Mouse (Mus musculus): ENCODE results near the gene Sos2. TPM values are rescaled to one million over a fixed set of nuclear protein-coding genes. Genes with fewer than 3 reads are reported as not detected.
"Not testable (repeated sequence)": the region's sequence is repeated elsewhere in the genome, so short reads cannot be mapped to it uniquely, and the experiment has no call there.

Gene Sos2
- total and polyA plus RNA-seq, 3 experiments = 9.8 to 17.8 TPM; not detected in 1

GRCm38 (mm10) chr12:69618590-69618989 lies 63.1 kb downstream of the Sos2 start:
- H3K9ac ChIP-seq (ENCODE audit: control insufficient read depth, low read depth, low read length, poor library complexity, severe bottlenecking); H3K9me3 ChIP-seq (replicated peaks; ENCODE audit: insufficient read depth, low read length); H3K79me2 ChIP-seq (ENCODE audit: control insufficient read depth, insufficient read depth, low read length, poor library complexity); H3K27ac ChIP-seq (ENCODE audit: control insufficient read depth, low read depth, low read length); H3K4me1 ChIP-seq (ENCODE audit: control insufficient read depth in 1 of 2, insufficient read depth in 2 of 2, low read length in 2 of 2); H3K27me3 ChIP-seq (ENCODE audit: control insufficient read depth in 1 of 2, insufficient read depth in 2 of 2, low read length in 2 of 2); H3K4me3 ChIP-seq (ENCODE audit: control insufficient read depth in 1 of 2, insufficient read depth in 1 of 2, low read depth in 2 of 2, low read length in 2 of 2): not testable (repeated sequence)
- peak; percentile 25; the same call in 1 of the 2 replicates for TF ChIP-seq GATA1 (IDR thresholded peaks at IDR 0.05; ENCODE audit: low read depth, low read length)
- peak; percentile 24 for DNase-seq (ENCODE audit: low read depth, low spot score)
- H3K36me3 ChIP-seq (ENCODE audit: control insufficient read depth in 1 of 2, insufficient read depth in 2 of 2, low read length in 2 of 2) = peaks cover 2 to 15% of the 10 kb centered on the region in 2 experiments

- H3K27ac ChIP-seq (ENCODE audit: control insufficient read depth, low read depth, low read length) = no peak overlapping the region
- DNase-seq (ENCODE audit: low read depth, low spot score) = no peak
- TF ChIP-seq TCF12 (IDR thresholded peaks at IDR 0.05; ENCODE audit: low read depth, low read length) (no peak), NELFE (IDR thresholded peaks at IDR 0.05; ENCODE audit: low read depth, low read length) (no peak), GABPA (IDR thresholded peaks at IDR 0.05; ENCODE audit: low read depth, low read length) (no peak), KAT2A (conservative IDR thresholded peaks at IDR 0.05; ENCODE audit: low read depth, low read length) (no peak), USF1 (IDR thresholded peaks at IDR 0.05; ENCODE audit: low read depth, low read length) (no peak), MAFK (IDR thresholded peaks at IDR 0.05; ENCODE audit: borderline replicate concordance, low read depth, low read length) (no peak)
- no peaks in the 10 kb centered on the region for H3K79me2 ChIP-seq (ENCODE audit: control insufficient read depth, insufficient read depth, low read length, poor library complexity)
- no peaks in the 10 kb centered on the region for H3K9me3 ChIP-seq (replicated peaks; ENCODE audit: insufficient read depth, low read length)
- no peaks in the 10 kb centered on the region for H3K4me1 ChIP-seq (ENCODE audit: control insufficient read depth in 1 of 2, insufficient read depth in 2 of 2, low read length in 2 of 2)
- H3K4me3 ChIP-seq (ENCODE audit: control insufficient read depth in 1 of 2, insufficient read depth in 1 of 2, low read depth in 2 of 2, low read length in 2 of 2) = no peak overlapping the region
- H3K27me3 ChIP-seq (ENCODE audit: control insufficient read depth in 1 of 2, insufficient read depth in 2 of 2, low read length in 2 of 2) = no peaks in the 10 kb centered on the region
- peaks cover 0 to 27% of the 10 kb centered on the region in 2 experiments; a peak in 2 of 4 replicates for H3K36me3 ChIP-seq (ENCODE audit: control insufficient read depth in 1 of 2, insufficient read depth in 2 of 2, low read length in 2 of 2)
- no peak overlapping the region for H3K9ac ChIP-seq (ENCODE audit: control insufficient read depth, low read depth, low read length, poor library complexity, severe bottlenecking)
Measured at GRCm38 (mm10) chr12:69604367-69604766, 77.3 kb downstream of the Sos2 start.

GRCm38 (mm10) chr12:69597446-69597845 lies 84.2 kb downstream of the Sos2 start:
- H3K27me3 ChIP-seq (ENCODE audit: control insufficient read depth in 1 of 2, insufficient read depth in 2 of 2, low read length in 2 of 2) = no peaks in the 10 kb centered on the region
- no peak overlapping the region for H3K27ac ChIP-seq (ENCODE audit: control insufficient read depth, low read depth, low read length)
- H3K79me2 ChIP-seq (ENCODE audit: control insufficient read depth, insufficient read depth, low read length, poor library complexity) = no peaks in the 10 kb centered on the region
- no peak overlapping the region for H3K9ac ChIP-seq (ENCODE audit: control insufficient read depth, low read depth, low read length, poor library complexity, severe bottlenecking)
- peak; percentile 28 for DNase-seq (ENCODE audit: low read depth, low spot score)
- H3K36me3 ChIP-seq (ENCODE audit: control insufficient read depth in 1 of 2, insufficient read depth in 2 of 2, low read length in 2 of 2) = peaks cover 6 to 14% of the 10 kb centered on the region in 2 experiments; a peak in 3 of 4 replicates
- TF ChIP-seq SMC3 (IDR thresholded peaks at IDR 0.05; ENCODE audit: low read depth, low read length) (no peak), GATA1 (IDR thresholded peaks at IDR 0.05; ENCODE audit: low read depth, low read length) (0 out of 2 replicates have a peak, but pooled peaks have one; percentile 7)
- H3K4me3 ChIP-seq (ENCODE audit: control insufficient read depth in 1 of 2, insufficient read depth in 1 of 2, low read depth in 2 of 2, low read length in 2 of 2) = no peak overlapping the region
- H3K4me1 ChIP-seq (ENCODE audit: control insufficient read depth in 1 of 2, insufficient read depth in 2 of 2, low read length in 2 of 2) = peaks cover 0 to 2% of the 10 kb centered on the region in 2 experiments; a peak in 1 of 4 replicates
- no peaks in the 10 kb centered on the region for H3K9me3 ChIP-seq (replicated peaks; ENCODE audit: insufficient read depth, low read length)

GRCm38 (mm10) chr12:69593130-69593529 lies 88.5 kb downstream of the Sos2 start:
- H3K36me3 ChIP-seq (ENCODE audit: control insufficient read depth in 1 of 2, insufficient read depth in 2 of 2, low read length in 2 of 2) = peaks cover 5 to 6% of the 10 kb centered on the region in 2 experiments; a peak in 2 of 4 replicates

More at GRCm38 (mm10) chr12:69593130-69593529, 88.5 kb downstream of the Sos2 start:
- Histone ChIP-seq H3K4me3 (ENCODE audit: control insufficient read depth in 1 of 2, insufficient read depth in 1 of 2, low read depth in 2 of 2, low read length in 2 of 2) (no peak overlapping the region), H3K27ac (ENCODE audit: control insufficient read depth, low read depth, low read length) (no peak overlapping the region), H3K9ac (ENCODE audit: control insufficient read depth, low read depth, low read length, poor library complexity, severe bottlenecking) (no peak overlapping the region), H3K9me3 (replicated peaks; ENCODE audit: insufficient read depth, low read length) (no peaks in the 10 kb centered on the region), H3K79me2 (ENCODE audit: control insufficient read depth, insufficient read depth, low read length, poor library complexity) (no peaks in the 10 kb centered on the region), H3K4me1 (ENCODE audit: control insufficient read depth in 1 of 2, insufficient read depth in 2 of 2, low read length in 2 of 2) (peaks cover 0 to 2% of the 10 kb centered on the region in 2 experiments; a peak in 1 of 4 replicates), H3K27me3 (ENCODE audit: control insufficient read depth in 1 of 2, insufficient read depth in 2 of 2, low read length in 2 of 2) (no peaks in the 10 kb centered on the region)
- no peak for TF ChIP-seq MEF2A (IDR thresholded peaks at IDR 0.05; ENCODE audit: extremely low read depth, insufficient replicate concordance, low read depth, low read length, poor library complexity, severe bottlenecking)
- peak; percentile 53; the same call in 1 of the 2 replicates for TF ChIP-seq ZNF384 (IDR thresholded peaks at IDR 0.05; ENCODE audit: low read depth, low read length)
- no peak for TF ChIP-seq E2F4 (IDR thresholded peaks at IDR 0.05; ENCODE audit: borderline replicate concordance, low read depth, low read length)
- TF ChIP-seq USF1 (IDR thresholded peaks at IDR 0.05; ENCODE audit: low read depth, low read length) = no peak
- no peak for TF ChIP-seq BHLHE40 (IDR thresholded peaks at IDR 0.05; ENCODE audit: borderline replicate concordance, low read depth, low read length)
- TF ChIP-seq RCOR1 (IDR thresholded peaks at IDR 0.05; ENCODE audit: low read depth, low read length) = peak; percentile 44; the same call in 1 of the 2 replicates
- TF ChIP-seq ETS1 (IDR thresholded peaks at IDR 0.05; ENCODE audit: low read depth, low read length) = peak; percentile 26; the same call in 1 of the 2 replicates
- peak; percentile 39; the same call in 1 of the 2 replicates for TF ChIP-seq SIN3A (IDR thresholded peaks at IDR 0.05; ENCODE audit: low read length)
- peak; percentile 21; the same call in 1 of the 2 replicates for TF ChIP-seq TCF12 (IDR thresholded peaks at IDR 0.05; ENCODE audit: low read depth, low read length)
- TF ChIP-seq GATA1 (IDR thresholded peaks at IDR 0.05; ENCODE audit: low read depth, low read length) = peak; percentile 64; the same call in 1 of the 2 replicates
- no peak for TF ChIP-seq JUND (IDR thresholded peaks at IDR 0.05; ENCODE audit: low read depth, low read length)
- TF ChIP-seq CHD1 (IDR thresholded peaks at IDR 0.05; ENCODE audit: low read depth, low read length) = no peak
- peak in 1 of 2 experiments; percentile 46; a peak in 1 of 4 replicates for TF ChIP-seq EP300 (IDR thresholded peaks at IDR 0.05; ENCODE audit: low read depth in 1 of 2, low read length in 2 of 2)
- no peak for TF ChIP-seq POLR2AphosphoS2 (IDR thresholded peaks at IDR 0.05; ENCODE audit: low read length)
- TF ChIP-seq NELFE (IDR thresholded peaks at IDR 0.05; ENCODE audit: low read depth, low read length) = no peak
- DNase-seq (ENCODE audit: low read depth, low spot score) = no peak
